Mouse (Mus musculus): ENCODE measurements around the gene Ncor2. TPM values are rescaled to one million over a fixed set of nuclear protein-coding genes. Genes with fewer than 3 reads are reported as not detected.

Gene Ncor2
- polyA plus RNA-seq, 1 experiment = 49.9 TPM

DNA sequence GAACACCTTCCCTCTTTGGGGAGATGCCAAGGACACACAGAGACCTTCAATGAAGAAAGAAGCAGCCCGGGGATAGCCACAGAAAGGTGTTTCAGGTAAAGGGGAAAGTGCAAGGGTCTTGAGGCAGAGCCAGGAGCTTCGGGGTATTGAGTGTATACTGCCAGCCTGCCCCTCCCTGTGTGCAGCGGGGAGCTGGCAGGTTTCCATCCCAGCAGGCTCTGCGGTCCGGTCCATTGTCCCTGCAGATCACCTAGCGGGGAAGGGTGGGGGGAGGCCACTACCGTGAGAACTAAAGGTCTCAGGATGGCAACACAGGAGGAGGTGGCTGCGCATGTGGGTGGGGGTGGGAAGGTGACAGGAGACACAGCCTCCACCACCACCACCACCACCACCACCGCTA, 12.6 kb upstream of the Ncor2 start:
- WGBS = 46% methylated on average over 9 of the region's 9 CpGs
- Histone ChIP-seq H3K36me3 (ENCODE audit: control insufficient read depth, insufficient read depth, low read length) (no peaks in the 10 kb centered on the region), H3K4me3 (ENCODE audit: low read depth, low read length) (no peak overlapping the region), H3K27me3 (ENCODE audit: control insufficient read depth, insufficient read depth, low read length) (no peaks in the 10 kb centered on the region), H3K4me1 (ENCODE audit: control insufficient read depth, insufficient read depth, insufficient read length, low read length) (peaks cover 5% of the 10 kb centered on the region), H3K27ac (ENCODE audit: insufficient read depth, low read depth, low read length) (no peak overlapping the region)
- TF ChIP-seq POLR2A (IDR thresholded peaks at IDR 0.05; ENCODE audit: low read depth, low read length) = no peak
- no peak for TF ChIP-seq CTCF (IDR thresholded peaks at IDR 0.05; ENCODE audit: extremely low read depth, insufficient read length, insufficient replicate concordance, low read depth, low read length)

- peaks cover 5% of the 10 kb centered on the region for H3K4me1 ChIP-seq (ENCODE audit: control insufficient read depth, insufficient read depth, insufficient read length, low read length)
- no peak for TF ChIP-seq POLR2A (IDR thresholded peaks at IDR 0.05; ENCODE audit: low read depth, low read length)
- TF ChIP-seq CTCF (IDR thresholded peaks at IDR 0.05; ENCODE audit: extremely low read depth, insufficient read length, insufficient replicate concordance, low read depth, low read length) = no peak
- WGBS = 82% methylated on average over 7 of the region's 7 CpGs
- no peak overlapping the region for H3K4me3 ChIP-seq (ENCODE audit: low read depth, low read length)
- H3K36me3 ChIP-seq (ENCODE audit: control insufficient read depth, insufficient read depth, low read length) = no peaks in the 10 kb centered on the region
- H3K27me3 ChIP-seq (ENCODE audit: control insufficient read depth, insufficient read depth, low read length) = no peaks in the 10 kb centered on the region
- no peak overlapping the region for H3K27ac ChIP-seq (ENCODE audit: insufficient read depth, low read depth, low read length)
These were observed 11.2 kb upstream of the Ncor2 start for GRCm38 (mm10) chr5:125190105-125190813.

GRCm38 (mm10) chr5:125189625-125190024, 10.6 kb upstream of the Ncor2 start:
- H3K4me3 ChIP-seq (ENCODE audit: low read depth, low read length) = no peak overlapping the region
- 26% methylated on average over 11 of the region's 11 CpGs for WGBS
- H3K27ac ChIP-seq (ENCODE audit: insufficient read depth, low read depth, low read length) = no peak overlapping the region
- no peaks in the 10 kb centered on the region for H3K27me3 ChIP-seq (ENCODE audit: control insufficient read depth, insufficient read depth, low read length)
- H3K36me3 ChIP-seq (ENCODE audit: control insufficient read depth, insufficient read depth, low read length) = no peaks in the 10 kb centered on the region
- H3K4me1 ChIP-seq (ENCODE audit: control insufficient read depth, insufficient read depth, insufficient read length, low read length) = peaks cover 5% of the 10 kb centered on the region
- TF ChIP-seq POLR2A (IDR thresholded peaks at IDR 0.05; ENCODE audit: low read depth, low read length) (no peak), CTCF (IDR thresholded peaks at IDR 0.05; ENCODE audit: extremely low read depth, insufficient read length, insufficient replicate concordance, low read depth, low read length) (peak; percentile 71)

DNA sequence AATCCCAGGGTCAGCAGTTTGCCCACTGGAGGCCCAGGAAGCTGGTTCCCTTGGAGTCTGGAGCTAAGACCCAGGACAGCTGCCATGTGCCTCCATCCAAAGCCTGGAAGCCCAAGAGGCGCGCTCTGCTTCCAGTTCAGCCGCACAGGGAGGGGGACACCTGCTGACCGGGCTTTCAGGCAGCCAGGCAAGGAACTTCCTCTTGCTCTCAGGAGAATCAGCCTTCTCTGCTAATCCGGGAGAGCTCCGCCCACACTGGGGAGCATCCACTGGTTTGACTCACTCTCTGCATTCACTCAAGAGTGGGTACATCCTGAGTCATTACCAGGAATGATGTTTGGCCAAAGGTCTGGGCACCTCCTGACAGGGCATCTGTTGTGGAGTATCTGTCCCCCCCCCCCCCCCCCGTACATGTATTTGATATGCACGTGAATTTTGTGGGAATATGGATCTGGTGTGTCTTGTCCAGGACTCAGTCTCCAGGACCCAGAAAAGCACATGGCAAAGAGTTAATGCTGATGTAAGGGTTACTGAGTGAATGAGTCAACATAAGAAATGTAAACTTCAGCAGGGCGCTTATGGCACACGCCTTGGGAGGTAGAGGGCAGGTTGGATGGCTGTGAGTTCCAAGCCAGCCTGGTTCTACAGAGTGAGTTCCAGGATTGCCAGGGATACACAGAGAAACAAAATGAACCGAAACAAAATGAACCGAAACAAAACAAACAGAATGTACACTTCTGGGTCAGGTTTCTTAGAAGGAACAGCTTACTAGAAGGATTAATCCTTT, 10.0 kb upstream of the Ncor2 start:
- no peak for TF ChIP-seq POLR2A (IDR thresholded peaks at IDR 0.05; ENCODE audit: low read depth, low read length)
- TF ChIP-seq CTCF (IDR thresholded peaks at IDR 0.05; ENCODE audit: extremely low read depth, insufficient read length, insufficient replicate concordance, low read depth, low read length) = no peak
- Histone ChIP-seq H3K36me3 (ENCODE audit: control insufficient read depth, insufficient read depth, low read length) (no peaks in the 10 kb centered on the region), H3K27ac (ENCODE audit: insufficient read depth, low read depth, low read length) (no peak overlapping the region), H3K4me1 (ENCODE audit: control insufficient read depth, insufficient read depth, insufficient read length, low read length) (peaks cover 5% of the 10 kb centered on the region), H3K4me3 (ENCODE audit: low read depth, low read length) (0 out of 2 replicates have a peak overlapping the region, but pooled peaks have one; percentile 17), H3K27me3 (ENCODE audit: control insufficient read depth, insufficient read depth, low read length) (no peaks in the 10 kb centered on the region)
- WGBS = 18% methylated on average over 12 of the region's 12 CpGs

DNA sequence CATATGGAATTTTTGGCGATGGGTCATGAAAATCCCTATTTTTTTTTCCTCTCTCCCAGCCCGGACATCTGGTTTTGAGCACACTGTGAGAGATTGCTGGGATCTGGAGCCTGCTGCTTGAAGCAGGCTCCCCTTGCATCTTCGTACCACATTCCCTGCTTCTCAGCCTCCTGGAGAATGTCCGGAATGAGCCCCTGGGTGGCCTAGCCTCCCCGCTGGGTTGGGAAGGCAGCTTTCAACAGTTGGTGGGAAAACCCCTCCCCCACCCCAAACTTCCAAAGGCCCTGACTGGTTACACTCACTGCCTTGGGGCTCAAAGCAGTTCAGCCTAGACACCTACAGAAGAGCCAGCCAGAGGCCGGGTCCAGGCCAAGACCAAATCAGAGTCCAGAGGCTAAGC, 5.8 kb upstream of the Ncor2 start:
- no peaks in the 10 kb centered on the region for H3K27me3 ChIP-seq (ENCODE audit: control insufficient read depth, insufficient read depth, low read length)
- 83% methylated on average over 6 of the region's 6 CpGs for WGBS
- TF ChIP-seq CTCF (IDR thresholded peaks at IDR 0.05; ENCODE audit: extremely low read depth, insufficient read length, insufficient replicate concordance, low read depth, low read length) (no peak), POLR2A (IDR thresholded peaks at IDR 0.05; ENCODE audit: low read depth, low read length) (no peak)

GRCm38 (mm10) chr5:125183321-125184003, 4.4 kb upstream of the Ncor2 start:
- H3K27ac ChIP-seq (ENCODE audit: insufficient read depth, low read depth, low read length) = no peak overlapping the region
- 64% methylated on average over 23 of the region's 23 CpGs for WGBS
- no peak for TF ChIP-seq CTCF (IDR thresholded peaks at IDR 0.05; ENCODE audit: extremely low read depth, insufficient read length, insufficient replicate concordance, low read depth, low read length)
- no peak for TF ChIP-seq POLR2A (IDR thresholded peaks at IDR 0.05; ENCODE audit: low read depth, low read length)
- H3K27me3 ChIP-seq (ENCODE audit: control insufficient read depth, insufficient read depth, low read length) = no peaks in the 10 kb centered on the region
- no peak overlapping the region for H3K4me3 ChIP-seq (ENCODE audit: low read depth, low read length)
- peaks cover 9% of the 10 kb centered on the region for H3K4me1 ChIP-seq (ENCODE audit: control insufficient read depth, insufficient read depth, insufficient read length, low read length)
- no peaks in the 10 kb centered on the region for H3K36me3 ChIP-seq (ENCODE audit: control insufficient read depth, insufficient read depth, low read length)

More for the DNA sequence above, 5.8 kb upstream of the Ncor2 start:
- Histone ChIP-seq H3K27ac (ENCODE audit: insufficient read depth, low read depth, low read length) (no peak overlapping the region), H3K4me1 (ENCODE audit: control insufficient read depth, insufficient read depth, insufficient read length, low read length) (peaks cover 9% of the 10 kb centered on the region), H3K36me3 (ENCODE audit: control insufficient read depth, insufficient read depth, low read length) (no peaks in the 10 kb centered on the region), H3K4me3 (ENCODE audit: low read depth, low read length) (no peak overlapping the region)
